Mouse (Mus musculus) kidney, adult 18-20 months (tissue): ENCODE results near the gene P2ry12.

Source experiments
- DNase-seq: peaks from one replicate; pipeline ENCODE4 v3.0.0; 2021

The P2ry12 gene

DNA sequence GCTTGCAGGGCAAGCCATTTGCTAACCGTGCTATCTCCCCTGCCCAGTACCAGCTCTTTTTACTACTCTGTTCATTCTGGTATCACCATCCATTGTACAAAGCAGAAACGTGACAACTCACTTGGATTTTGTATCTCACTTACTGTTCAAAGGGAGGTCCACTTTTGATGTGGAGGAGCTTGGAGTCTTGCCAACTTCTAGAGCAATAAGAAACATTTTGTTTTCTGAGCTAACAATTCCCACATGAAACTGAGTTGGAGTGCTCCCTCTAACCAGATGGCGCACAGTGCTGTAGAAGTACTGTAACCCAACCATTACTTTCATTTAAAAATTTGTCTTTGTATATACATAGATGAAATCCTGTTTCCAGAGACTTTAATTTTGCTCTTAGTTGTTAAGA lies 31.8 kb downstream of the P2ry12 start:
- no peak for DNase-seq

DNA sequence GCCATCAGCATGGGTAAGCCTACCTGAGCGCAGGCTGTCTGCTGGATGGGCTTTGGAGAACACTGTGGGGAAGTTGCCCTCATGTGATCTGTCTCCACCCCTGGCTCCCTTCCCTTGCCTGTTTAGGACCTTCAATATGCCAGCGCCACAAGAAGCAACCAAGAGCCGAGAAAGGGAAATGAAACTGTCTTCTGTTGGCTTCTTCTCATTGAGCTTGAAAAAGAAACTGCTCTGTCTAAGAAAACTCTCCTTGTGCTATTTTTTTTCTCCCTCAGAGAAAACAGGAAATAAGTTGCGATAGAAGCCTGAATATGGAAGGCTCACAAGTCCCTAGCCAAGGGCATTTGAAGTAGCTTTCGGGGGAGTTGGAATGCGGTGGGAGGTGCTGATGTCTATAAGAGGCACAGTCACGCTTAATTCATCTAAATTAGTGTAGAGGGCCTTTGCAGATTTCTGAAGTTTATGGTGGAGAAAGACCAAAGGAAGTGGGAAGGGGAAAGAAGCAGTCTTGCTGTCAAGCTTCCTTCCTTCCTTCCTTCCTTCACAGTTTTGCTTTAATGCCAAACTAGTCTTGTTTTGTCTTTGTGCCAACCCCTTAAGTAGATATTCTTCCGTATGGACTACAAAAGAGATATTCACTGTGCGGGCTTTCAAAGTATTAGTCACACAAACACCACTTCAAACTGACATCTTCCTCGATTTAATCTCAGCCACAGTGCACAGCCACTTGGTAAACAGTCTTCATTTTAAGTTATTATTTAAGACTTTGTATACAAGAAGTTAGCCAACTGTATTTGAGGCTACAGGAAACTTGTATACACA lies 33.7 kb downstream of the P2ry12 start:
- peak; percentile 11 for DNase-seq

DNA sequence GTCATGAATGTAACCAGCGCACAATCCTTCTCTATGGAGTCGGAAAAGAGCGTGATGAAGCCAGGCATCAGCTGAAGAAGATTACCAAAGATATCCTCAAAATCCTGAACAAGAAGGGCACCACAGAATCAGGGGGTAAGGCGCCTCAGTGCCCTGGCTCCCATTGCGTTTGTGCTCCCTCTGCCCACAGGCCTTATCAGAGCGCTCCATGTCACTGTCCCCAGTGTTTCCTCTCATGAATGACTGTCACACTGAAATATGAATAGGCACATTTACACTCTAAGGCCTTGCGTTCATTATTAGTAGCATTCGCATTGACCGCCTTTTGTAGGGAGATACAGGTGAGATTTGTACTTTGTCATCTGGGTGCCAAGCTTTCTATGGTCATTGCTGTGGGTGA lies 35.0 kb downstream of the P2ry12 start:
- DNase-seq: no peak

GRCm38 (mm10) chr3:59225411-59225810 lies 37.3 kb downstream of the P2ry12 start:
- no peak for DNase-seq

DNA sequence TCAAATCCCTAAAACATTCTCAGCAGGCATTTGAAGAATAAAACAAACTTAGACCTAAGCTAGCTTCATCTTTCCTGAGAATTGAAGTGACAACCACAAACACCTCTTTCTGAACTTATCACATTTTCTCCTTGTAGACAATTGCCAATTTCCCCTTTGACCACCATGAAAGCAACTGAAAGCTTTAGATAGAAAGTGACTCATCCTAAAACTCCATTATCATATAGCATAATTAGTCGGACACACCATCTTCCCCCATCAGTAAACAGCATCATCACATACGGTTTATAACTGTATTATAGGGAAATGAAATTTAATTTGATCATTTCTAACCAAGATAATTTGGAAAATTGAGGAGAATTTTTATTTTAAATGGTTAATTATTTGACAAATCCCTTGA lies 40.4 kb downstream of the P2ry12 start:
- no peak for DNase-seq

- no peak for DNase-seq
Measured at GRCm38 (mm10) chr3:59219326-59219725, 43.3 kb downstream of the P2ry12 start.

DNA sequence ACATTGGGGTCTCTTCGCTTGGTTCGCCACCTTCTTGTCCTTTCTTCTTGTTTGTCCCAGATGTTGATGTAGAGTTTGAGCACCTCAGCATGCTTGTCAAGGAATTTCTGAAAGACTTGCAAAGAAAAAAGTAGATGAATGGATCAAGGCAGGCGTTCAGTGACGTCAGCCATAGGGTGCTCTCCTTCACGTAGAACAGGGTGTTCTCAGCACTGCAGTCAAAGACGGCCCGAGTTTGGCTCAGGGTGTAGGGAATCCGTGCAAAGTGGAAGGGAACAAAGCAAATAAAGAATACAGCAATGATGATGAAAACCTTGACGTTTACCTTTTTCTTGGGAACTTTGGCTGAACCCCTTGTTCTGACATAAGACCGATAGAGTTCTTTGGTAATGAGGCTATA lies 45.5 kb downstream of the P2ry12 start:
- DNase-seq: no peak

- DNase-seq: no peak
Measured at GRCm38 (mm10) chr3:59212404-59212803, 50.3 kb downstream of the P2ry12 start.

DNA sequence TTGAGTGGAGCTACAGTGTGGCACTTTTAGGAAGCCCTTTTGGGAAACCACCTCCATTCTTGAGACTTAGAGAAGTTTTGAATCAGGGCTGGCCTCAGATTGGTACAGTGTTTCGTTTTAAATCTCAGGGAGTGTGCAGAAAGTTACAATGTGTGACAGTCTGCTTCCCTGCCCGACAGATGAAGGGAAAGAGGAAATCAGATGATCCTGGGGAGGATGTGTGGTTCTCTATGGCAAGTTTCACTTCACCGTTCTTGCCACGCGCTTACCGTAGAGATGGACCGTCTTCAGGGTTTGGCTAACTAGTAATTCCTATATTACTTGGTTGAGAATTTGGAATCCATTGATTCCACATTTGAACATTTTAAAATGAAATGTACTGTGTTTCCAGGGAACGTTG lies 50.9 kb downstream of the P2ry12 start:
- DNase-seq: no peak

DNA sequence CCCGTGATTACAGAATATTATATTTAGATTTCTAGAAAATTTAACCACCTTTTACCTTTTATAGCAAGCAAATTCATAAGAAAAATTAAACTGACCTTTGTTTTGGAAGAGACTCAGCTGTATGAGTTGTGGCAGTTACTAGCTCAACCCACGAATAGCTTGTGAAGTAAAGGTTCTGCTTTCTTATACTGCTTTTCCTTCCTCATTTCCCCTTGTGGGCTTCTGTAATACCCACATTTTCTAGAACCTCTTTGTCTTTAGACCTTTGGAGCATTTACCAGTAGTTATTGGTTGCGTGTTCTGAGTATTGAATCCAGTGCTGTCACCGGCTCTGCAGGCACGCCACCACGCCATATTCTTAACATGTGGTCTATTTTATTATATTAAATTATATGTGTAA lies 51.9 kb downstream of the P2ry12 start, which contains the start of gene P2ry13:
Gene P2ry13 (minus strand): TSS at position 156 of the 400 bp plus-strand sequence.
- DNase-seq: no peak

- no peak for DNase-seq
Measured at GRCm38 (mm10) chr3:59210089-59210488, 52.6 kb downstream of the P2ry12 start.

DNA sequence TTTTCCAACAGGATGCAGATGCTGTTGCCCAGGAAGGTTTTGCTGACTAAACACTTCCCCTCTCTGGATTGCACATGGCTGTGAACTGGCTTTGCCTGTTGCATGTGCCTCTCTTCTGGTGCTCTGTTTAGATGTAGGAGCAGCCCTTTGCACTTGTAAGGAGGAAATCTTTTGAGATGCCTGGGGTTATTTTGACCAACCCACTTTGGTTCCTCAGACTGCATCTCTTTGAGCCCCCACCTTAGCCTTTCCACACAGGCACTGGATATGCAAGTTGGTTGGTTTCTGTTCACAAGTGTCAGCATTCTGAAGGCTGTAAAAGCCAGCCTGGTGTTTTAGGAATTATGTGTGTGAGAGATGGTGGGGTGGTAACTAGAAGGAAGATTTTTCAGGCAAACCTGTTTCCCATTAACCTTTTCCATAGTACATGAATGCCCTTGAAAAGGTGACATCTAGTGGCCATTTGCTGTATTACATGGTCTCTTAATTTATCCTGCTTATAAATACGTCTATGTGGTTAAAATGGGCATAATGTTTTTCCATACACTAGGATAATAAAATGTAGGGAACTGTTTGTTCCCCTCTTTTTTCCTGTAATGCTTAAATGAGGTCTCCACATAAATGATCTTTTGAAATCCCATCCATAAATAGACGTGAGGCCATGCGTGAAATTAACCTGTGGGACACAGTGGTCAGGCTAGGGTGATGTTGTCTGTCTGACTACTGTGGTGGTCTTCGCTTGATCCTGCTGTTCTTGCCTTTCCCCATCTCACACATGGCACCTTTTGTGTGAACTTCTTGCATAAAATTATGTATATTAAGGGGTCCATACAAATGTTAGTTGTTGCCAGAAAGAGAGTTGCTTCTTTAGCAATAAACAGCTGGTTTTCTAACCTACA lies 53.8 kb downstream of the P2ry12 start:
- DNase-seq: peak; percentile 4

DNA sequence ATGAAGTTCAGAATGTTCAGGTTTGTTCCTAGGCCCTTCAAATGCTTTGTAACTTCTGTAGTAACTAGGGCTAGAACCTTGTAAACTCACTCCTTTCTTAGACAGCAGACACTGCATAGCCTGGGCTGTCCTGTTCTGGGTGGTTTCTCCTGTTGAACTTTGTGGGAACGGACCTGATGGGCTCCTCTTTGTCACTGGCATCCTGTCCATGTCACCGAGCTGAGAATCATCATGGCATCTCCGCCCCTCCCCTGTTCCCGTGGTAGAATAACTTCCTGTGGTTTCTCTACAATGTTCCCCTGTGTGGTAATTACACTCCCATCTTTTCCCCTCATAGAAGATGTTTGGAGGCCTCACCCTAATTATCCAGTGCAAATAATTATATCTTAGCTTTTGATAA lies 56.7 kb downstream of the P2ry12 start:
- DNase-seq: no peak

DNA sequence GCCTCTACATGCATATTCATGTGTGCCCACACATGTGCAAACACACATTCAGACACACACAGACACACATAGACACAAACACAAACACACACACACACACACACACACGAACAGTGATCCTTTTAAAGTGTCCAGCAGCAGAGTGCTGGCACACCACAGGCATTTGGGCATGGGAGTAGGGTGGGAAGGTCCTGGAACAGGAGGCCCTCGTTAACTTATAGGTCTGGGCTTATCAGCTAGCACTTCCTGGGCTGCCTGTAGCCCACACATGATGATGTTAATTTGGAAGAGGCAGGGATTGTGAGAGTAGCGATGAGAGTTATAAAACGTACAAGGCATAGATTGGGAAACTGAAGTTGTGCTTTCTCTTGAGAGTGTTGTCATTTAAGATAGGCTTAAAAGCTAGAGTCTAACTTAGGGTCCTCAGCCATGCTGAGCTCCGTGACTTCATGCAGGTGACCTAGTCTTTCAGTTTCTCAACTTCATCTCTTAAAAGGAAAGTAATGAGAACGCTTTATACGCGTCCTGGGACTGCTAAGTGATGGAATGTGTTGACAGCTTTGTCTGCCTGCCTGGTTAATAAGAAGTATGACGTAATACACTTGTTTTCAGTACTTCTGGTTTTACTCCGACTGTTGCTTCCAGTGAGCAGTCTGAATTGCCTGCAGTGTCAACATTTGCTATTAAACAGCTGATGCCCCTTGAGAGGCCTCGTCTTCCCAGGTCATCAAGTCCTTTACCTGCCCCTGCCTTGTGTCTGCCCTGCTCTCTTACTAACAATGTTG lies 57.8 kb downstream of the P2ry12 start:
- no peak for DNase-seq

- no peak for DNase-seq
Measured at GRCm38 (mm10) chr3:59203802-59204520, 58.7 kb downstream of the P2ry12 start.

DNA sequence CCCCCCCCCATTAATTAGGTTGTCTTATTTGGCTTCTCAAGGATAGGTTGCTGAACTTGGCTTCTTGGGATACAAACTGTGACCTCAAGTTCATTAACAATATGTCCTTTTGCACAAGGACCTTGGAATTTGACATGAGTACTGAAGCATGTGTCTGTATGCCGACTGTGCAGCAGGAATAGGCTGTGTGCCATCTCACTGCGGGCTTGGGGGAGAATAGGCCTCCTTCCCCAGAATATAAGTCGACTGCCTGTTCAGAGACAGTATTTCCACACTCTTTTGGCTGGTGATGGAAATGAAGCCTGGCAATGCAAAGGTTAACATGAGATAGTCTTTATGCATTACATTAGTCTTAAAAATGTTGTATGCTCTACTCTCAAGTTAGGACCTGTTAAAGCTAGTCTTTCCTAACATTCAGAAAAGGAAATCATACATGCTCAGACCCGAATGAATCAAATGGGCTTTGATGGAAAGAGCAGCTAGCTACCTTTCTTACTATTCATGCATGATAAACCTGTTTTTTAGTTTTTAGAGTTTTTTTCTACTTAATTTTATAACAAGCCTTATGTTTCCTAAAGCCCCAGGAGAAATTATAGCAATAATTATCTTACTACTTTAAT lies 65.2 kb downstream of the P2ry12 start:
- DNase-seq: no peak

GRCm38 (mm10) chr3:59194938-59195337 lies 67.7 kb downstream of the P2ry12 start, which contains the start of gene Gpr87:
TSS of gene Gpr87 (minus strand) at chr3:59195104.
- DNase-seq: no peak

DNA sequence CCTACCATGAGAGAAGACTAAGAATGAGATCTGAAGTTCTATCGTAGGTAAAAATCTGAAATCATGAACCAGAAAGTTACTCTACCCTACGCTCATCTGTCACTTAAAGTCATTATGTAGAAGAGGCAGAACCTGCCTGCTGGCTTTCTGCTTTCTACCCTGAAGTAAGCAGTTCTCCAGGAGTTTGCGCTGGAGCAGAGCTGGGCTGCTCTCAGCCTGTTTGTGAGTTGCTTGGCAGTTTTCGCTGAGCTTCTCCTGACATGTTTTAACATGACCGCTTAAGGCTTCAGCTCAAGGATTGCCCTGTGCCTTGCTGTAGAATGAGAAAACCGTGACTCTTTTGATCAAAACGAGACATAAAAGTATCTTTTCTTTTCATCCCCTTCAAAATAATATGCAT lies 68.6 kb downstream of the P2ry12 start:
- DNase-seq: no peak

- no peak for DNase-seq
Measured at GRCm38 (mm10) chr3:59191674-59192073, 71.0 kb downstream of the P2ry12 start.

GRCm38 (mm10) chr3:59187336-59187735 lies 75.3 kb downstream of the P2ry12 start:
- DNase-seq: no peak

DNA sequence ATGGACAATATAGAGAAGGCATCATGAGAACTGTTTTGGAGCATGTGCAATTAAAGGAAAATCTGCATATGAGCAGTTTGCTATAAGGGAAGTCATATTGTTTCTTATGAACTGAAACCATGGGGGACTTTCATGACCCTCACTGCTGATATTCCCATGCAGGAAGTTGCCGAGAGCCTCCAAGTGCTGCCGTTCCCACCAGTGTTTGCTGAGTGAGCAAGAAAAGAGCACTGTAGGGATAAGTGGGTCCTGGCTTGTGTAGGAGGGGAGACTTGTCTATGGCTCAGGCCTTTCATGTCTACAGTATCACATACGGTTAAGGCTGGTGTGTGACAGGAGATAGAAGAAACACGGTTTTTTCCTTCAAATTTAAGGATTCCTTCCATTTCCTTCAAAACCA lies 77.0 kb downstream of the P2ry12 start:
- DNase-seq: no peak

- no peak for DNase-seq
Measured at GRCm38 (mm10) chr3:59182129-59182528, 80.5 kb downstream of the P2ry12 start.
